Mouse (Mus musculus) midbrain, embryonic 13.5 days (tissue): ENCODE results near the gene Lrrc51. TPM values are rescaled to one million over a fixed set of nuclear protein-coding genes. Genes with fewer than 3 reads are reported as not detected.

Source experiments
- ATAC-seq: fragments of 200-750 bp; cut with Nextera tagmentation; 2 replicates; pipeline ENCODE4 v1.8.0; 2017; ENCODE audit warnings: mild to moderate bottlenecking, moderate TSS enrichment, moderate library complexity
- H3K27ac ChIP-seq: fragments of 300-500 bp; sonication (generic); 2 replicates; pipeline ENCODE4 v1.5.1; 2015; ENCODE audit warnings: inconsistent platforms, mild to moderate bottlenecking, moderate library complexity
- H3K27me3 ChIP-seq: fragments of 300-500 bp; sonication (generic); 2 replicates; pipeline ENCODE4 v1.6.1; 2015; ENCODE audit warnings: mild to moderate bottlenecking, inconsistent platforms
- H3K36me3 ChIP-seq: fragments of 300-500 bp; sonication (generic); 2 replicates; pipeline ENCODE4 v1.6.1; 2015; ENCODE audit warnings: mild to moderate bottlenecking, inconsistent platforms
- H3K4me1 ChIP-seq: fragments of 300-500 bp; sonication (generic); replicated peaks from 2 replicates; pipeline ENCODE4 v1.6.1; 2015; ENCODE audit warnings: inconsistent platforms
- H3K4me2 ChIP-seq: fragments of 300-500 bp; sonication (generic); replicated peaks from 2 replicates; pipeline ENCODE4 v1.6.1; 2015; ENCODE audit warnings: moderate library complexity, mild to moderate bottlenecking, inconsistent platforms
- H3K4me3 ChIP-seq: fragments of 300-500 bp; sonication (generic); replicated peaks from 2 replicates; pipeline ENCODE4 v1.5.1; 2015; ENCODE audit warnings: mild to moderate bottlenecking, inconsistent platforms
- H3K9ac ChIP-seq: fragments of 300-500 bp; sonication (generic); replicated peaks from 2 replicates; pipeline ENCODE4 v1.6.1; 2015; ENCODE audit warnings: mild to moderate bottlenecking, inconsistent platforms
- H3K9me3 ChIP-seq: fragments of 300-500 bp; sonication (generic); 2 replicates; pipeline ENCODE4 v1.6.1; 2016; ENCODE audit warnings: mild to moderate bottlenecking, inconsistent platforms
- WGBS: fragments of 180-500 bp; shearing (Covaris S2); methylation state at CpG from one replicate; pipeline ENCODE4 v1.1.7; 2015; 5-methylcytosine and 5-hydroxymethylcytosine counted together
- polyA plus RNA-seq: library from polyadenylated mRNA; unstranded; fragments of >200 nt; fragmentation: Nextera tagmentation; extraction: Ambion mirVana; gene quantifications from 2 replicates; pipeline ENCODE4 v1.2.1, GENCODE M21; 2015

Lrrc51 gene
- polyA plus RNA-seq, 1 experiment from 2014 or later, result 9.6 TPM

DNA sequence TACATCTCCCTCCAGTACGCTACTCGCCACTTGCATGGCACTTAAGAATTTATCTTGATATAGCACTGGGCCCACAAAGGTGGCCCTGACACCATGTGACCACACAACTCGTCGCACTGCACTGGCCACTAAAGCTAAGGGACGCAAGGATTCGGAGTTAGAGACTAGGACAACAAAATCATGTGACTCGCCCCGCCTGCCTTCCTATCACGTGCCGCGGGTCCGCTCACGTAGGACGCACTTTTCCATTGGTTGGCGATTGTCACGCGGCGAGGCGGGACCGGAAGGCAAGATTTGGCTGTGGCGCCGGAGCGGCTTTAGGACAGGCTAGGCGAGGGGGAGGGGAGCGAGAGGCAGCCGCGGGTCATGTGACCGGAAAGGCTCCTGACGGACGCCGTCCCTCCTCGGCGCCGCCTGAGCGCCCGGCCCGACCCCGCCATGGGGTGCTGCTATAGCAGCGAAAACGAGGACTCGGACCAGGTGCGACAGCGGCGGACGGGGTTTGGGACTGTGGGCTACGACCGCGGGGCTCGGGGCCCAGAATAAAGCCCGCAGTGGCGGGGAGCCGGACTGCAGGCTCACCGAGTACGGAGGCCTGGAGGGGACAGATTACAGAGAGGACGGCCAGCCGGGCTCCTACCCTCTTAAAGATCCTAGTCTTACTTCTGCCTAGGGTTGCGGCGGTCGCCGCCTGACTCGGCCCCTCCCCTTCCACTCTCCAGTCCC lies 28.0 kb downstream of the Lrrc51 start, which contains the start of gene Lamtor1:
Gene Lamtor1 (plus strand): TSS at position 344 of the 726 bp plus-strand sequence.
- Histone ChIP-seq H3K4me3 (peak within 1 kb of the TSS; percentile 71), H3K9me3 (no peaks in the 10 kb centered on the region), H3K36me3 (peaks cover 37% of the 10 kb centered on the region), H3K27me3 (no peaks in the 10 kb centered on the region), H3K4me2 (peak within 1 kb of the TSS; percentile 64), H3K9ac (peak within 1 kb of the TSS; percentile 83), H3K4me1 (peaks cover 31% of the 10 kb centered on the region), H3K27ac (peak within 1 kb of the TSS; percentile 95)
- peak; percentile 98 for ATAC-seq
- under 1% methylated on average over 61 of the region's 61 CpGs for WGBS

- Histone ChIP-seq H3K4me1 (peaks cover 21% of the 10 kb centered on the region), H3K27me3 (no peaks in the 10 kb centered on the region), H3K27ac (no peak overlapping the region), H3K4me3 (no peak overlapping the region), H3K9ac (no peak overlapping the region), H3K9me3 (no peaks in the 10 kb centered on the region), H3K4me2 (no peak overlapping the region), H3K36me3 (peaks cover 32% of the 10 kb centered on the region)
- ATAC-seq, result no peak
Measured at GRCm38 (mm10) chr7:101902846-101903245, 30.8 kb downstream of the Lrrc51 start.

- no peak overlapping the region for H3K4me3 ChIP-seq
- H3K4me2 ChIP-seq, result no peak overlapping the region
- no peaks in the 10 kb centered on the region for H3K27me3 ChIP-seq
- ATAC-seq, result no peak
- WGBS, result 94% methylated on average over 10 of the region's 10 CpGs
- peaks cover 32% of the 10 kb centered on the region for H3K36me3 ChIP-seq
- no peaks in the 10 kb centered on the region for H3K9me3 ChIP-seq
- H3K9ac ChIP-seq, result no peak overlapping the region
- H3K27ac ChIP-seq, result no peak overlapping the region
- H3K4me1 ChIP-seq, result peaks cover 23% of the 10 kb centered on the region
Measured at GRCm38 (mm10) chr7:101901969-101902368, 31.7 kb downstream of the Lrrc51 start.

GRCm38 (mm10) chr7:101900331-101901097 lies 33.2 kb downstream of the Lrrc51 start:
- Histone ChIP-seq H3K36me3 (peaks cover 32% of the 10 kb centered on the region), H3K27me3 (no peaks in the 10 kb centered on the region), H3K9ac (no peak overlapping the region), H3K4me3 (no peak overlapping the region), H3K9me3 (no peaks in the 10 kb centered on the region), H3K27ac (no peak overlapping the region), H3K4me1 (peaks cover 17% of the 10 kb centered on the region), H3K4me2 (no peak overlapping the region)
- 94% methylated on average over 16 of the region's 16 CpGs for whole genome bisulfite sequencing
- ATAC-seq, result no peak

DNA sequence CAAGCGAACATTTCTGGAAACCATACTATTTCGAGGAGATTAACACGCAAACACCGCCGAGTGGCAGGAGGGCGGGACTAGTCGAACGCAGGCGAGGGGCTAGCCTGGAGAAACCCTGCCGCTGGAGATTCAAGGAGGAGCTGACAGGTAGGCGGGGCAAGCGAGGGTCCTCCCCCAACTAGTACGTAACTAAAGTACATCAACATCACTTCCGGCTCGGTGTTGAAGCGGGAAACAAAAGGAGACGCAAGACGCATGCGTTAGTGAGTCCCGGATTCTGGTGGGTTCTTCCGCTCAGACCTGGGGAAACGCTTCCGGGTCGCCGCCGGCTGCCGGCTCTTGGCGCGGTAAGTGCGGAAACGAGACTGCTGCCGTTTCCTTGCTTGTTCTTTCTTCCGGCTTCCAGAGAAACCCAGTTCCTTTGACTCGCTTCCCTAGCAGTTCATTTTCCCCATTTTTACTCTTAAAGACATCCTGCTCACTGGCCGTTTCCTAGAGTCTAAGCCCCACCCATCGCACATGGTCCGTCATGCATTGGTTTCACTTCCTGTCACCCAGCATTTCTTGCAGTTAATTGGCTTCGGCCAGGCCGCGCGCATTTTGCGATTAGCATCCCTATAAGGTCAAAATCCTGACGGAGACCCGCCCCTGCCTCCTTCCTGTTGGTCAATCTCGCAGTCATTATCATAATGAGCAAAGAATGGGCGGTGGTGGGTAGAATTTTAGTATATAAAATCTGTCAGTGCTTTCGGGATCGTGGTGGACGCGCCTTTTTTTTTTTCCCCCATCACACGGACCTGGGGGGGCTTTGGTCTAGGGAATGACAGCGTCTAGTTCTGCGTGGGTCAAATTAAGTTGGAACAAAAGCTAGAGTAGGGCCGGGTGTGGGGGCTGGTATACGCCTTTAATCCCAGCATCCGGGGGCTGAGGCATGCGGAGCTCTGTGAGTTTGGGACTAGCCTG lies 37.3 kb downstream of the Lrrc51 start:
- peak overlapping the region; percentile 89 for H3K27ac ChIP-seq
- ATAC-seq, result peak; percentile 99
- H3K27me3 ChIP-seq, result no peaks in the 10 kb centered on the region
- H3K4me1 ChIP-seq, result peaks cover 20% of the 10 kb centered on the region
- H3K9me3 ChIP-seq, result no peaks in the 10 kb centered on the region
- peaks cover 17% of the 10 kb centered on the region for H3K36me3 ChIP-seq
- H3K4me3 ChIP-seq, result peak overlapping the region; percentile 58
- WGBS, result under 1% methylated on average over 57 of the region's 57 CpGs
- H3K9ac ChIP-seq, result peak overlapping the region; percentile 64
- peak overlapping the region; percentile 54 for H3K4me2 ChIP-seq

DNA sequence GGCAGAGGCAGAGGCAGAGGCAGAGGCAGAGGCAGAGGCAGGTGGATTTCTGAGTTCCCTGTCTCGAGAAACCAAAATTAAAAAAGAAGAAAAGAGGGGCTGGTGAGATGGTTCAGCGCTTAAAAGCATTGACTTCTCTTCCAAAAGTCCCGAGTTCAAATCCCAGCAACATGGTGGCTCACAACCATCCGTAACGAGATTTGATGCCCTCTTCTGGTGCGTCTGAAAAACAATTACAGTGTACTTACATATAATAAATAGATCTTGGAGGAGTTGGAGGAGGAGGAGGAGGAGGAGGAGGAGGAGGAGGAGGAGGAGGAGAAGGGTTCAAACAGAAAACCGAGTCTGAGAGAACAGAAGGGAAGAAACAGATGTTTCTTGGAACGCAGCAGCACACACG lies 38.0 kb downstream of the Lrrc51 start:
- no peaks in the 10 kb centered on the region for H3K27me3 ChIP-seq
- H3K27ac ChIP-seq, result peak overlapping the region; percentile 89
- peak overlapping the region; percentile 37 for H3K4me2 ChIP-seq
- H3K9me3 ChIP-seq, result no peaks in the 10 kb centered on the region
- ATAC-seq, result no peak; the same call in 1 of the 2 replicates
- peaks cover 20% of the 10 kb centered on the region for H3K4me1 ChIP-seq
- peak overlapping the region; percentile 58 for H3K4me3 ChIP-seq
- H3K9ac ChIP-seq, result peak overlapping the region; percentile 64; the same call in 1 of the 2 replicates
- WGBS, result 34% methylated on average over 9 of the region's 9 CpGs
- H3K36me3 ChIP-seq, result peaks cover 10% of the 10 kb centered on the region

GRCm38 (mm10) chr7:101888460-101888859 lies 45.2 kb downstream of the Lrrc51 start:
- WGBS, result 87% methylated on average over 4 of the region's 4 CpGs
- H3K27me3 ChIP-seq, result no peaks in the 10 kb centered on the region

GRCm38 (mm10) chr7:101886274-101886673 lies 47.4 kb downstream of the Lrrc51 start:
- H3K27me3 ChIP-seq, result no peaks in the 10 kb centered on the region
- no peaks in the 10 kb centered on the region for H3K36me3 ChIP-seq
- 92% methylated on average over 6 of the region's 6 CpGs for WGBS
- H3K27ac ChIP-seq, result no peak overlapping the region
- ATAC-seq, result no peak
- H3K4me1 ChIP-seq, result no peaks in the 10 kb centered on the region
- H3K9me3 ChIP-seq, result no peaks in the 10 kb centered on the region
- H3K9ac ChIP-seq, result no peak overlapping the region
- H3K4me3 ChIP-seq, result no peak overlapping the region
- no peak overlapping the region for H3K4me2 ChIP-seq

More at GRCm38 (mm10) chr7:101888460-101888859, 45.2 kb downstream of the Lrrc51 start:
- Histone ChIP-seq H3K4me1 (no peaks in the 10 kb centered on the region), H3K27ac (no peak overlapping the region), H3K4me3 (no peak overlapping the region), H3K4me2 (no peak overlapping the region), H3K9ac (no peak overlapping the region), H3K9me3 (no peaks in the 10 kb centered on the region), H3K36me3 (no peaks in the 10 kb centered on the region)
- ATAC-seq, result no peak

- H3K27me3 ChIP-seq, result no peaks in the 10 kb centered on the region
- H3K4me3 ChIP-seq, result no peak overlapping the region
- no peak overlapping the region for H3K27ac ChIP-seq
- 98% methylated on average over 4 of the region's 4 CpGs for WGBS
- ATAC-seq, result no peak
- H3K36me3 ChIP-seq, result no peaks in the 10 kb centered on the region
- no peaks in the 10 kb centered on the region for H3K4me1 ChIP-seq
- H3K9me3 ChIP-seq, result no peaks in the 10 kb centered on the region
- H3K4me2 ChIP-seq, result no peak overlapping the region
- H3K9ac ChIP-seq, result no peak overlapping the region
Measured at GRCm38 (mm10) chr7:101884160-101884559, 49.5 kb downstream of the Lrrc51 start.

DNA sequence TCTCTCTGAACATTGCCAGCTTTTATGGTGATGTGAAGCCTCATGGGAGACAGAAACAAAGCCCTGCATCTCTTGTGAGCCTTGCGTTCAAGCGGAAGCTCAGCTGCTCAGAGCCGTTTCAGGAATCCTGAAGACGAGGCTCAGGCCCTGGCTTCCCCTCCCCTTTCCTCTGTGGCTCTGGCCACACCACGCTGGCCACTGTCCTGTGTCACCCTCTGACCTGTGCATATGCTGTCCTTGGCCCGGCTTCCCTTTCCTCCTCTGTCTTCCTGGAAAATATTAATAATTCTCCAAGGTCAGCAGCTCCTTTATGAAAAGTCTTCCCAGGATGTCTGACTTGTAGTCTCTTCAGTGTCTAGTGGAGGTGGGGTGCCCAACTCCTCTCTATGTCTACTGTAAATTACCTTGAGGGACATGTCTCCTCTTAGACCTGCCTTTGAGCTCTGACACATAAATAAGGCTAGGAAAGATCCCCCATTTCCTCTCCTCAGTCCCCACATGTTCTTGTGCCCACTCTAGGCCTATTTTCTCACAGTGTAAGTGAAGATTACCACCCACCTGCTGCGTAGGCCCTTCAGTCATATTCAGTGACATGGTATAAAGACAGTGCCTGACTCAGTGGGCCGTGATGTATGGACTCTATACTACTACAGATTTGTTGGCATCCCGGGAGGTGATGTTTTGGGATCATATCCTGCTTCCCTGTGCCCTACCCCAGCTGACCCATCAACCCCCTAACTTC lies 51.1 kb downstream of the Lrrc51 start:
- Histone ChIP-seq H3K4me2 (no peak overlapping the region), H3K36me3 (no peaks in the 10 kb centered on the region), H3K4me1 (no peaks in the 10 kb centered on the region), H3K9me3 (no peaks in the 10 kb centered on the region), H3K27ac (no peak overlapping the region), H3K27me3 (no peaks in the 10 kb centered on the region), H3K9ac (no peak overlapping the region), H3K4me3 (no peak overlapping the region)
- WGBS, result 61% methylated on average over 9 of the region's 9 CpGs
- ATAC-seq, result no peak

- Histone ChIP-seq H3K27ac (no peak overlapping the region), H3K27me3 (no peaks in the 10 kb centered on the region), H3K4me2 (no peak overlapping the region), H3K9me3 (no peaks in the 10 kb centered on the region), H3K9ac (no peak overlapping the region), H3K4me3 (no peak overlapping the region), H3K4me1 (no peaks in the 10 kb centered on the region), H3K36me3 (no peaks in the 10 kb centered on the region)
- 84% methylated on average over 4 of the region's 4 CpGs for WGBS
- ATAC-seq, result no peak
Measured at GRCm38 (mm10) chr7:101880855-101881254, 52.8 kb downstream of the Lrrc51 start.
